Mouse (Mus musculus): ENCODE results near the gene Cmah. TPM values are rescaled to one million over a fixed set of nuclear protein-coding genes. Genes with fewer than 3 reads are reported as not detected.

Gene Cmah
- total and polyA plus RNA-seq, 3 experiments, result 1.4 to 2.2 TPM; not detected in 1

- TF ChIP-seq MYC (IDR thresholded peaks at IDR 0.05; ENCODE audit: low read depth, low read length), result no peak
Observed at GRCm38 (mm10) chr13:24279762-24280438, 47.3 kb upstream of the Cmah start (continued).

GRCm38 (mm10) chr13:24280439-24281431, 46.5 kb upstream of the Cmah start, which contains the start of gene Carmil1:
Gene Carmil1 (minus strand): TSS chr13:24280795.
- H3K27ac ChIP-seq (ENCODE audit: control insufficient read depth, low read depth, low read length), result no peak within 1 kb of the TSS

GRCm38 (mm10) chr13:24287381-24287780, 39.8 kb upstream of the Cmah start:
- no peak overlapping the region for H3K4me3 ChIP-seq (ENCODE audit: control insufficient read depth in 1 of 2, insufficient read depth in 1 of 2, low read depth in 2 of 2, low read length in 2 of 2)
- no peak overlapping the region for H3K9ac ChIP-seq (ENCODE audit: control insufficient read depth, low read depth, low read length, poor library complexity, severe bottlenecking)
- no peaks in the 10 kb centered on the region for H3K79me2 ChIP-seq (ENCODE audit: control insufficient read depth, insufficient read depth, low read length, poor library complexity)
- no peak overlapping the region for H3K27ac ChIP-seq (ENCODE audit: control insufficient read depth, low read depth, low read length)
- H3K36me3 ChIP-seq (ENCODE audit: control insufficient read depth in 1 of 2, insufficient read depth in 2 of 2, low read length in 2 of 2), result no peaks in the 10 kb centered on the region
- no peaks in the 10 kb centered on the region for H3K9me3 ChIP-seq (replicated peaks; ENCODE audit: insufficient read depth, low read length)
- peaks cover 0 to 2% of the 10 kb centered on the region in 2 experiments; a peak in 1 of 4 replicates for H3K27me3 ChIP-seq (ENCODE audit: control insufficient read depth in 1 of 2, insufficient read depth in 2 of 2, low read length in 2 of 2)
- H3K4me1 ChIP-seq (ENCODE audit: control insufficient read depth in 1 of 2, insufficient read depth in 2 of 2, low read length in 2 of 2), result no peaks in the 10 kb centered on the region
- TF ChIP-seq EP300 (IDR thresholded peaks at IDR 0.05; ENCODE audit: low read depth in 1 of 2, low read length in 2 of 2), result no peak
- TF ChIP-seq KAT2A (conservative IDR thresholded peaks at IDR 0.05; ENCODE audit: low read depth, low read length), result no peak
- no peak for TF ChIP-seq MYB (IDR thresholded peaks at IDR 0.05; ENCODE audit: low read depth, low read length)
- TF ChIP-seq MYC (IDR thresholded peaks at IDR 0.05; ENCODE audit: low read depth, low read length), result no peak
- TF ChIP-seq SIN3A (IDR thresholded peaks at IDR 0.05; ENCODE audit: low read length), result no peak
- TF ChIP-seq UBTF (IDR thresholded peaks at IDR 0.05; ENCODE audit: borderline replicate concordance, insufficient read depth, low read depth, low read length), result no peak
- TF ChIP-seq POLR2A (IDR thresholded peaks at IDR 0.05; ENCODE audit: control insufficient read depth in 1 of 2, insufficient read depth in 1 of 2, low read depth in 1 of 2, low read length in 2 of 2, poor library complexity in 1 of 2), result no peak
- TF ChIP-seq MAX (IDR thresholded peaks at IDR 0.05; ENCODE audit: low read length), result no peak
- no peak for TF ChIP-seq HCFC1 (IDR thresholded peaks at IDR 0.05; ENCODE audit: low read depth, low read length)
- no peak for TF ChIP-seq NELFE (IDR thresholded peaks at IDR 0.05; ENCODE audit: low read depth, low read length)
- no peak for TF ChIP-seq NRF1 (IDR thresholded peaks at IDR 0.05; ENCODE audit: insufficient read depth, low read depth, low read length, poor library complexity, severe bottlenecking)
- TF ChIP-seq E2F4 (IDR thresholded peaks at IDR 0.05; ENCODE audit: borderline replicate concordance, low read depth, low read length), result no peak
- no peak for TF ChIP-seq ZNF384 (IDR thresholded peaks at IDR 0.05; ENCODE audit: low read depth, low read length)
- TF ChIP-seq BHLHE40 (IDR thresholded peaks at IDR 0.05; ENCODE audit: borderline replicate concordance, low read depth, low read length), result no peak
- TF ChIP-seq CHD2 (IDR thresholded peaks at IDR 0.05; ENCODE audit: low read length), result no peak
- TF ChIP-seq MAZ (IDR thresholded peaks at IDR 0.05; ENCODE audit: low read depth, low read length), result no peak
- no peak for TF ChIP-seq MEF2A (IDR thresholded peaks at IDR 0.05; ENCODE audit: extremely low read depth, insufficient replicate concordance, low read depth, low read length, poor library complexity, severe bottlenecking)
- no peak for TF ChIP-seq MXI1 (IDR thresholded peaks at IDR 0.05; ENCODE audit: low read depth, low read length)
- TF ChIP-seq RCOR1 (IDR thresholded peaks at IDR 0.05; ENCODE audit: low read depth, low read length), result no peak
- no peak for DNase-seq (ENCODE audit: low read depth, low spot score)

More at GRCm38 (mm10) chr13:24280439-24281431, 46.5 kb upstream of the Cmah start, which contains the start of gene Carmil1:
- Histone ChIP-seq H3K36me3 (ENCODE audit: control insufficient read depth in 1 of 2, insufficient read depth in 2 of 2, low read length in 2 of 2) (no peaks in the 10 kb centered on the region), H3K79me2 (ENCODE audit: control insufficient read depth, insufficient read depth, low read length, poor library complexity) (no peaks in the 10 kb centered on the region), H3K9ac (ENCODE audit: control insufficient read depth, low read depth, low read length, poor library complexity, severe bottlenecking) (peak within 1 kb of the TSS; percentile 81), H3K27me3 (ENCODE audit: control insufficient read depth in 1 of 2, insufficient read depth in 2 of 2, low read length in 2 of 2) (peaks cover 0 to 2% of the 10 kb centered on the region in 2 experiments; a peak in 1 of 4 replicates), H3K9me3 (replicated peaks; ENCODE audit: insufficient read depth, low read length) (no peaks in the 10 kb centered on the region), H3K4me1 (ENCODE audit: control insufficient read depth in 1 of 2, insufficient read depth in 2 of 2, low read length in 2 of 2) (no peaks in the 10 kb centered on the region), H3K4me3 (ENCODE audit: control insufficient read depth in 1 of 2, insufficient read depth in 1 of 2, low read depth in 2 of 2, low read length in 2 of 2) (peak within 1 kb of the TSS; percentile 60)
- TF ChIP-seq MEF2A (IDR thresholded peaks at IDR 0.05; ENCODE audit: extremely low read depth, insufficient replicate concordance, low read depth, low read length, poor library complexity, severe bottlenecking), result no peak
- no peak for TF ChIP-seq ZKSCAN1 (IDR thresholded peaks at IDR 0.05; ENCODE audit: low read depth, low read length)
- TF ChIP-seq POLR2A (IDR thresholded peaks at IDR 0.05; ENCODE audit: control insufficient read depth in 1 of 2, insufficient read depth in 1 of 2, low read depth in 1 of 2, low read length in 2 of 2, poor library complexity in 1 of 2), result peak in 1 of 2 experiments; percentile 49; a peak in 1 of 4 replicates
- peak; percentile 29 for TF ChIP-seq RAD21 (IDR thresholded peaks at IDR 0.05; ENCODE audit: low read depth, low read length)
- peak; percentile 65 for TF ChIP-seq ZNF384 (IDR thresholded peaks at IDR 0.05; ENCODE audit: low read depth, low read length)
- TF ChIP-seq SMC3 (IDR thresholded peaks at IDR 0.05; ENCODE audit: low read depth, low read length), result peak; percentile 49
- TF ChIP-seq CTCF (IDR thresholded peaks at IDR 0.05 in 2 of 3, conservative IDR thresholded peaks at IDR 0.05 in 1 of 3; ENCODE audit: control insufficient read depth in 1 of 3, insufficient read depth in 1 of 3, low read depth in 2 of 3, low read length in 3 of 3, poor library complexity in 1 of 3, severe bottlenecking in 1 of 3), result peak in 2 of 3 experiments; percentile 30 to 53; a peak in 4 of 6 replicates
- TF ChIP-seq NELFE (IDR thresholded peaks at IDR 0.05; ENCODE audit: low read depth, low read length), result 0 out of 2 replicates have a peak, but pooled peaks have one; percentile 23
- peak; percentile 74 for DNase-seq (ENCODE audit: low read depth, low spot score)
